Mouse (Mus musculus): ENCODE measurements around the gene Ucn3. TPM values are rescaled to one million over a fixed set of nuclear protein-coding genes. Genes with fewer than 3 reads are reported as not detected.

Ucn3 gene
- polyA plus RNA-seq, 1 experiment from 2014 or later, result not detected

DNA sequence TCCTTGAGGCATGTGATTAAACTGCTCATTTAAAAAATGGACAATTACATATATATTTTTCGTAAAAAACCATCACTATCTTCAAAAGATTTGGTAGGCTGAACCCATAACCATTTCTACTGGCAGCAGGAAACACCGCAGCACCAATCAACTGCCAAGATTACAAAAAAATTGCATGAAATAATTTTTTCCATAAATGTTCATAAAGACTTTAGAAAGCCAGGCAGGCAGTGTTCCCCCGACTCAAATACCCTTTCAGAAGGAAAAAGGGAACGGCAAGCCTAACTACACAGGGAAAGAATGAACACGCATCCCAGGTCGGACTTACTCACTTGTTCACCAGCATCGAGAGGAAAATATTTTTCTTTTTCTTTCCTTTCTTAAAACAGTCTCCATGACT lies 52.5 kb downstream of the Ucn3 start:
- WGBS (ENCODE audit: insufficient replicate concordance), result 5% methylated on average over 7 of the region's 7 CpGs
- Histone ChIP-seq H3K27me3 (no peaks in the 10 kb centered on the region), H3K4me2 (peak overlapping the region; percentile 69), H3K36me3 (replicated peaks) (peaks cover 36% of the 10 kb centered on the region), H3K4me3 (replicated peaks) (peak overlapping the region; percentile 71), H3K27ac (replicated peaks) (peak overlapping the region; percentile 70), H3K4me1 (replicated peaks) (peaks cover 60% of the 10 kb centered on the region), H3K9ac (peak overlapping the region; percentile 76), H3K9me3 (replicated peaks) (no peaks in the 10 kb centered on the region)
- ATAC-seq (ENCODE audit: insufficient read depth), result no peak

DNA sequence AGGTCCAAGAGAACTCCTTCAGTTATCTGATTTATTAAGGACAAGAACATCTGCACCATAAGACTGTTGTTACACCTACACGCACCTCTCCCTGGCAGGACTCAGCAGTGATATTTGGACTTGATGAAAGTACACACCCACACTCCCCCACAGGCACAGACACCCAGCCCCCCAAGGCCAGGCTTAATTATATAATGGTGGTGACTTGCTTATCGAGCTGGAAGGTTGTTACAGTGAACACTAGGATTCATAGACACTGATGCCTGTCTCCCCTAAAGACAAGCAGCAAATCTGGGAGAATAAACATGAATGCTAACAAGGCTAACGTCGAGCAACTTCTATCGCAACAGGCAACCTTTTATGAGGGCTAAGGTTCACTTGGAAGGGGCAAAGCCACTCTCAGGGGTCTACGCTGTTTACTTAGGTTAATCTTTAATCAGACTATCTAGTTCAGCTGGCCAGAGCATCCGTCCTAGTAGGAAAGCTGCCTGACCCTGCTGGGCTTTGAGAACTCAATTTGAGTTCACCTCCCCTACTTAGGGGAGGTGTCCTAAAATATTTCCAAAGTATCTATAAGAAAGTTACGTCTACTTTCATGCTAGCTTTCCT lies 53.6 kb downstream of the Ucn3 start:
- peak overlapping the region; percentile 71 for H3K4me3 ChIP-seq (replicated peaks)
- ATAC-seq (ENCODE audit: insufficient read depth), result peak; percentile 16
- 45% methylated on average over 8 of the region's 8 CpGs for WGBS (ENCODE audit: insufficient replicate concordance)
- peaks cover 57% of the 10 kb centered on the region for H3K4me1 ChIP-seq (replicated peaks)
- peak overlapping the region; percentile 70 for H3K27ac ChIP-seq (replicated peaks)
- no peaks in the 10 kb centered on the region for H3K9me3 ChIP-seq (replicated peaks)
- H3K27me3 ChIP-seq, result no peaks in the 10 kb centered on the region
- peak overlapping the region; percentile 69 for H3K4me2 ChIP-seq
- H3K36me3 ChIP-seq (replicated peaks), result peaks cover 47% of the 10 kb centered on the region
- peak overlapping the region; percentile 76 for H3K9ac ChIP-seq

Small RNA genes within 50 kb of the gene (microRNA-seq; reads per million reads assigned to microRNA genes)
- gene Gm22460, result not detected

Other genes starting within 250 kb of the Ucn3 start
- gene Calml3, start 141.0 kb downstream of the Ucn3 start, polyA plus RNA-seq (2015; fragmentation: Nextera tagmentation; extraction: Ambion mirVana), result not detected in 2 replicates
- 0.43 TPM in 1 of 2 replicates, not detected in the other for gene Calm4, start 107.6 kb downstream of the Ucn3 start, polyA plus RNA-seq (2015; fragmentation: Nextera tagmentation; extraction: Ambion mirVana)
- not detected in 2 replicates for gene Calm5, start 91.2 kb downstream of the Ucn3 start, polyA plus RNA-seq (2015; fragmentation: Nextera tagmentation; extraction: Ambion mirVana)
- gene Net1, start 27.1 kb downstream of the Ucn3 start, polyA plus RNA-seq (2015; fragmentation: Nextera tagmentation; extraction: Ambion mirVana), result 51.4 and 58.3 TPM in 2 replicates
- 0.06 TPM in 1 of 2 replicates, not detected in the other for gene Tubal3, start 27.1 kb downstream of the Ucn3 start, polyA plus RNA-seq (2015; fragmentation: Nextera tagmentation; extraction: Ambion mirVana)
- gene Akr1c14, start 103.7 kb upstream of the Ucn3 start, polyA plus RNA-seq (2015; fragmentation: Nextera tagmentation; extraction: Ambion mirVana), result 5.1 and 7.1 TPM in 2 replicates
- 0.71 and 1.0 TPM in 2 replicates for gene Akr1c18, start 205.3 kb upstream of the Ucn3 start, polyA plus RNA-seq (2015; fragmentation: Nextera tagmentation; extraction: Ambion mirVana)
- gene Akr1c13, start 245.8 kb upstream of the Ucn3 start, polyA plus RNA-seq (2015; fragmentation: Nextera tagmentation; extraction: Ambion mirVana), result 44.6 and 46.3 TPM in 2 replicates